Mouse (Mus musculus) CH12.LX (cell line): ENCODE measurements around the gene Zbtb34. TPM values are rescaled to one million over a fixed set of nuclear protein-coding genes. Genes with fewer than 3 reads are reported as not detected.

Experiments
- DNase-seq: peaks from one replicate; pipeline ENCODE4 v3.0.0-alpha.2; 2013; ENCODE audit errors: extremely low read depth
- H3K27ac ChIP-seq: 2 replicates; pipeline ENCODE4 v1.5.1; 2012; ENCODE audit warnings: low read depth, mild to moderate bottlenecking, control low read depth, moderate library complexity; ENCODE audit not compliant: insufficient read depth
- H3K27me3 ChIP-seq: replicated peaks from 2 replicates; pipeline ENCODE3; 2012; ENCODE audit warnings: inconsistent platforms
- H3K36me3 ChIP-seq, 2 experiments: replicated peaks in 1 of 2; 2 replicates each; pipeline versions ENCODE3 to v1.6.1; 2012; ENCODE audit warnings: inconsistent platforms in 1 of 2, low read length in 1 of 2, mild to moderate bottlenecking in 1 of 2, mixed read lengths in 1 of 2, moderate library complexity in 1 of 2; ENCODE audit not compliant: control insufficient read depth in 1 of 2, insufficient read depth in 1 of 2
- H3K4me1 ChIP-seq, 2 experiments: 2 replicates each; pipeline ENCODE4 v1.6.1; 2012; ENCODE audit warnings: inconsistent platforms in 1 of 2, moderate library complexity in 1 of 2; ENCODE audit not compliant: insufficient read depth in 2 of 2, control insufficient read depth in 1 of 2
- H3K4me2 ChIP-seq: 2 replicates; pipeline ENCODE4 v1.6.1; 2012; ENCODE audit warnings: low read depth, mild to moderate bottlenecking, control low read depth; ENCODE audit not compliant: poor library complexity, insufficient read depth, severe bottlenecking
- H3K4me3 ChIP-seq, 3 experiments: fragments of 150-350 bp in 1 of 3; sonication (generic) in 1 of 3; replicated peaks in 1 of 3; 2 replicates each; pipeline versions ENCODE3 to v1.5.1; 2011 to 2012; ENCODE audit warnings: low read depth in 2 of 3, low read length in 2 of 3, mild to moderate bottlenecking in 2 of 3, moderate library complexity in 2 of 3, control low read depth in 1 of 3, improper control_type of control experiment in 1 of 3, inconsistent platforms in 1 of 3, mixed read lengths in 1 of 3; ENCODE audit not compliant: poor library complexity in 1 of 3
- H3K79me2 ChIP-seq: replicated peaks from 2 replicates; pipeline ENCODE4 v1.6.1; 2012; ENCODE audit warnings: mild to moderate bottlenecking, moderate library complexity; ENCODE audit not compliant: control insufficient read depth, poor library complexity, insufficient read depth, severe bottlenecking; ENCODE audit errors: extremely low read depth
- H3K9ac ChIP-seq: 2 replicates; pipeline ENCODE4 v1.6.1; 2012; ENCODE audit warnings: low read depth, mild to moderate bottlenecking, control low read depth, moderate library complexity; ENCODE audit not compliant: insufficient read depth
- H3K9me3 ChIP-seq: replicated peaks from 2 replicates; pipeline ENCODE3; 2012; ENCODE audit warnings: low read length, inconsistent platforms, mixed read lengths
- BHLHE40 ChIP-seq: IDR thresholded peaks from 2 replicates; pipeline ENCODE4 v1.6.1; 2011; ENCODE audit warnings: mild to moderate bottlenecking, low read depth, low read length, improper control_type of control experiment
- CHD2 ChIP-seq: IDR thresholded peaks from 2 replicates; pipeline ENCODE4 v1.6.1; 2011; ENCODE audit warnings: low read length, improper control_type of control experiment
- CTCF ChIP-seq, 2 experiments: IDR thresholded peaks in 1 of 2; conservative IDR thresholded peaks in 1 of 2; 2 replicates each; pipeline ENCODE4 v1.5.1; 2011 to 2012; ENCODE audit warnings: low read depth in 2 of 2, low read length in 2 of 2, improper control_type of control experiment in 1 of 2, inconsistent platforms in 1 of 2, mild to moderate bottlenecking in 1 of 2, moderate library complexity in 1 of 2
- E2F4 ChIP-seq: IDR thresholded peaks from 2 replicates; pipeline ENCODE4 v1.6.1; 2011; ENCODE audit warnings: low read depth, low read length, improper control_type of control experiment; ENCODE audit not compliant: insufficient replicate concordance
- ELF1 ChIP-seq: IDR thresholded peaks from 2 replicates; pipeline ENCODE4 v1.6.1; 2014; ENCODE audit warnings: low read depth, mild to moderate bottlenecking, inconsistent platforms, low read length, improper control_type of control experiment
- GABPA ChIP-seq: IDR thresholded peaks from 2 replicates; pipeline ENCODE4 v1.6.1; 2012; ENCODE audit warnings: low read depth, low read length, improper control_type of control experiment, inconsistent platforms; ENCODE audit not compliant: insufficient replicate concordance
- IRF4 ChIP-seq: IDR thresholded peaks from 2 replicates; pipeline ENCODE4 v1.6.1; 2014; ENCODE audit warnings: low read depth, mild to moderate bottlenecking, inconsistent platforms, low read length, improper control_type of control experiment
- JUND ChIP-seq: conservative IDR thresholded peaks from 2 replicates; pipeline ENCODE4 v1.6.1; 2011; ENCODE audit warnings: low read depth, low read length, improper control_type of control experiment
- MAFK ChIP-seq: IDR thresholded peaks from 2 replicates; pipeline ENCODE4 v1.6.1; 2011; ENCODE audit warnings: low read length, improper control_type of control experiment; ENCODE audit not compliant: insufficient replicate concordance
- MAX ChIP-seq: IDR thresholded peaks from 2 replicates; pipeline ENCODE4 v1.6.1; 2011; ENCODE audit warnings: low read length, improper control_type of control experiment
- MAZ ChIP-seq: IDR thresholded peaks from 2 replicates; pipeline ENCODE4 v1.6.1; 2012; ENCODE audit warnings: low read depth, mild to moderate bottlenecking, inconsistent platforms, low read length, improper control_type of control experiment, moderate library complexity
- MEF2A ChIP-seq: IDR thresholded peaks from 2 replicates; pipeline ENCODE4 v1.6.1; 2014; ENCODE audit warnings: low read depth, mild to moderate bottlenecking, inconsistent platforms, low read length, improper control_type of control experiment, borderline replicate concordance
- PAX5 ChIP-seq: IDR thresholded peaks from 2 replicates; pipeline ENCODE4 v1.6.1; 2012; ENCODE audit warnings: low read length, inconsistent platforms, mixed read lengths
- POLR2AphosphoS2 ChIP-seq: IDR thresholded peaks from 2 replicates; pipeline ENCODE4 v1.6.1; 2011; ENCODE audit warnings: low read depth, low read length, improper control_type of control experiment
- RCOR1 ChIP-seq: conservative IDR thresholded peaks from 2 replicates; pipeline ENCODE4 v1.6.1; 2012; ENCODE audit warnings: low read depth, mild to moderate bottlenecking, inconsistent platforms, low read length, improper control_type of control experiment
- SIN3A ChIP-seq: IDR thresholded peaks from 2 replicates; pipeline ENCODE4 v1.6.1; 2012; ENCODE audit warnings: low read length, improper control_type of control experiment, inconsistent platforms
- SMC3 ChIP-seq: IDR thresholded peaks from 2 replicates; pipeline ENCODE4 v1.6.1; 2011; ENCODE audit warnings: low read depth, low read length, improper control_type of control experiment
- TBP ChIP-seq: conservative IDR thresholded peaks from 2 replicates; pipeline ENCODE4 v1.6.1; 2011; ENCODE audit warnings: low read depth, low read length, improper control_type of control experiment
- UBTF ChIP-seq: IDR thresholded peaks from 2 replicates; pipeline ENCODE4 v1.6.1; 2012; ENCODE audit warnings: low read depth, mild to moderate bottlenecking, inconsistent platforms, low read length, improper control_type of control experiment, moderate library complexity
- USF1 ChIP-seq: IDR thresholded peaks from 2 replicates; pipeline ENCODE4 v1.6.1; 2014; ENCODE audit warnings: low read depth, mild to moderate bottlenecking, inconsistent platforms, low read length, improper control_type of control experiment
- USF2 ChIP-seq: conservative IDR thresholded peaks from 2 replicates; pipeline ENCODE4 v1.6.1; 2011; ENCODE audit warnings: low read depth, low read length, improper control_type of control experiment
- ZC3H11A ChIP-seq: IDR thresholded peaks from 2 replicates; pipeline ENCODE4 v1.6.1; 2012; ENCODE audit warnings: low read depth, mild to moderate bottlenecking, inconsistent platforms, low read length, improper control_type of control experiment
- ZMIZ1 ChIP-seq: IDR thresholded peaks from 2 replicates; pipeline ENCODE4 v1.6.1; 2012; ENCODE audit warnings: low read depth, mild to moderate bottlenecking, inconsistent platforms, low read length, improper control_type of control experiment
- dilution Hi-C: fragments of 300-500 bp; cut with MboI; formaldehyde crosslinking; loops from 2 replicates; pipeline ENCODE4 v1.14.3; 2020; ENCODE audit warnings: low sequenced_read_pairs; ENCODE audit not compliant: extremely low pct_unique_long_range_greater_than_20kb, extremely low pct_ligation_motif_present
- in situ Hi-C: fragments of 300-500 bp; cut with MboI; formaldehyde crosslinking; loops from 3 replicates; pipeline ENCODE4 v1.14.3; 2019; ENCODE audit warnings: low sequenced_read_pairs, low pct_ligation_motif_present, low pct_unique_long_range_greater_than_20kb, mixed read lengths
- polyA plus RNA-seq: library from polyadenylated mRNA; unstranded; fragments of >175 nt; gene quantifications from 2 replicates; pipeline ENCODE4 v1.2.1, GENCODE M21; 2012; ENCODE audit warnings: low read depth; ENCODE audit not compliant: insufficient read length
- total RNA-seq, 2 experiments: library from RNA; depleted of rRNA; stranded (reverse); fragments of 300-350 nt in 1 of 2; fragments of >200 nt in 1 of 2; gene quantifications; 2 replicates each; pipeline ENCODE4 v1.2.3; 2012 to 2014

The Zbtb34 gene
- total and polyA plus RNA-seq, 3 experiments = 3.4 to 5.8 (median 5.0) TPM

DNA sequence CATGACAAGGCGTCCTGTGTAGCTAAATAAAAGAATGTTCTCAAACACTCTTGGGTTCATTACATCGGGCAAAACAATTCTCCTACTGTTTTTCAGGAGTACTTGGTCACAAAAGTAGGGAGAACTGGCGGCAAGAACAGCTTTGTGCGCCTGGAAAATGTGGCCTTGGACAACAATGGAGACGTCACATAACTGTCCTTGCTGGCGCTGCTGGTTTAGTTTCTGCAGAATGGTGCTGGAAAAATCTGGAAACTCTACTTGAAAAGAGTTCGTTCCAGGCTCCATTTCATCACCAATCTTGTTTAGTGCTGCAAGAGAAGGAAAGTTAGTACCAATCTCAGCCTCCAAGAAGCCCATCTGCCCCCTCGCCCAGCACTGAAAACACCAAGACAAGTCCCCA lies 23.7 kb upstream of the Zbtb34 start:
- TF ChIP-seq ELF1 (no peak), JUND (no peak), MAZ (no peak), MAFK (no peak), GABPA (no peak), USF2 (no peak), E2F4 (no peak), CTCF (conservative IDR thresholded peaks at IDR 0.05 in 1 of 2, IDR thresholded peaks at IDR 0.05 in 1 of 2; ENCODE audit: low read depth in 2 of 2, low read length in 2 of 2) (no peak), RCOR1 (no peak), IRF4 (no peak), SIN3A (no peak), MAX (no peak), ZMIZ1 (no peak), PAX5 (no peak), MEF2A (no peak), UBTF (no peak), SMC3 (no peak)
- H3K9ac ChIP-seq = no peak overlapping the region
- DNase-seq = no peak
- H3K9me3 ChIP-seq = no peaks in the 10 kb centered on the region
- in situ Hi-C loops = no loop called here
- H3K27ac ChIP-seq = no peak overlapping the region
- no peak overlapping the region for H3K4me2 ChIP-seq
- H3K4me1 ChIP-seq = peaks cover 0 to 28% of the 10 kb centered on the region in 2 experiments; a peak in 2 of 4 replicates
- dilution Hi-C loops = no loop called here
- H3K79me2 ChIP-seq = no peaks in the 10 kb centered on the region; the same call in 1 of the 2 replicates
- H3K27me3 ChIP-seq = no peaks in the 10 kb centered on the region
- H3K36me3 ChIP-seq = peaks cover 52 to 88% of the 10 kb centered on the region in 2 experiments
- H3K4me3 ChIP-seq = no peak overlapping the region

DNA sequence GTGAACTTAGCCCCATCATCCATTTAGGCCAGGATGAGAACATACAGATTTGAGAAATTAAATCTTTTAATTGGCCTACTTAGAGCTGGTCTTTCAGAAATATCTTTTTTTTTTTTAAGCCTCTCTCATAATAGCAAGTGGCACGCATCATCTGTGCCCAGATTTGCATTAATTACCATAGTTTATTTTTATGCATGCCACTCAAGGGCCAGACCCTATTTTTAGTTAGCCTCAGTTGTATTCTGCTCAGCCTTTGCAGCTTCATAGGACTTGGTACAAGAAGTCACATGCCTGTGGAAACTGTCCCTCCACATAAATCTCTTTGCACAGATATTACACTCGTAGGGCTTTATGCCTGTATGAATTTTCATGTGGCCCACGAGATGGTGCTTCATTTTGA lies 22.4 kb upstream of the Zbtb34 start:
- H3K27me3 ChIP-seq = no peaks in the 10 kb centered on the region
- no peak for DNase-seq
- H3K9me3 ChIP-seq = no peaks in the 10 kb centered on the region
- dilution Hi-C loops = no loop called here
- H3K79me2 ChIP-seq = no peaks in the 10 kb centered on the region; the same call in 1 of the 2 replicates
- H3K4me3 ChIP-seq = no peak overlapping the region
- TF ChIP-seq JUND (no peak), POLR2AphosphoS2 (no peak), CHD2 (no peak), TBP (no peak), ZC3H11A (no peak), MAZ (no peak), E2F4 (no peak), MAFK (no peak), GABPA (no peak), UBTF (no peak), SIN3A (no peak), BHLHE40 (no peak), USF1 (no peak)
- no peak overlapping the region for H3K4me2 ChIP-seq
- H3K27ac ChIP-seq = no peak overlapping the region
- H3K9ac ChIP-seq = no peak overlapping the region
- peaks cover 52 to 90% of the 10 kb centered on the region in 2 experiments for H3K36me3 ChIP-seq
- in situ Hi-C loops = no loop called here
- peaks cover 0 to 36% of the 10 kb centered on the region in 2 experiments; a peak in 3 of 4 replicates for H3K4me1 ChIP-seq
